Mouse (Mus musculus) gastrocnemius, postnatal 14 days (tissue): ENCODE results near the gene Gpr137b. TPM values are rescaled to one million over a fixed set of nuclear protein-coding genes. Genes with fewer than 3 reads are reported as not detected.
"Not testable (repeated sequence)": the region's sequence is repeated elsewhere in the genome, so short reads cannot be mapped to it uniquely, and the experiment has no call there.

Experiments used
- DNase-seq: peaks from one replicate; pipeline ENCODE4 v3.0.0; 2021; ENCODE audit warnings: mixed read lengths
- intact Hi-C: fragments of 180-260 bp; cut with DNase I; formaldehyde crosslinking; loops from one replicate; pipeline ENCODE4 v1.15.1; 2025; ENCODE audit warnings: low total_unique reads
- long read RNA-seq, 2 experiments: library from polyadenylated mRNA; stranded (forward); transcript quantifications; one replicate each; pipeline ENCODE4 v2.0.0; 2021
- total RNA-seq, 2 experiments: library from RNA; stranded (reverse); gene quantifications; 2 replicates each; pipeline ENCODE4 v1.2.3; 2021

Gene Gpr137b
- 1 to 10 TPM; 4.2 to 7.8 TPM for total RNA-seq
- long read RNA-seq, experiment 1, partial matches to known transcripts, result 0 of 6 reads
- long read RNA-seq, experiment 1, other reads (novel, unspliced or antisense), result 3 of 6 reads
- long read RNA-seq, experiment 2, transcript Gpr137b-201 (7 exons, 2,971 nt), result major isoform, 5 of 9 reads
- long read RNA-seq, experiment 2, partial matches to known transcripts, result 1 of 9 reads
- long read RNA-seq, experiment 2, other reads (novel, unspliced or antisense), result 1 of 9 reads

- intact Hi-C loops, result not testable (repeated sequence)
- peak; percentile 49 for DNase-seq
These were observed at the start of gene Gpr137b for GRCm38 (mm10) chr13:13393228-13394095. Gene Gpr137b, minus strand, starts transcription at chr13:13394014.

GRCm38 (mm10) chr13:13438112-13438953, 44.5 kb upstream of the Gpr137b start:
- DNase-seq, intact Hi-C loops: not testable (repeated sequence)

DNA sequence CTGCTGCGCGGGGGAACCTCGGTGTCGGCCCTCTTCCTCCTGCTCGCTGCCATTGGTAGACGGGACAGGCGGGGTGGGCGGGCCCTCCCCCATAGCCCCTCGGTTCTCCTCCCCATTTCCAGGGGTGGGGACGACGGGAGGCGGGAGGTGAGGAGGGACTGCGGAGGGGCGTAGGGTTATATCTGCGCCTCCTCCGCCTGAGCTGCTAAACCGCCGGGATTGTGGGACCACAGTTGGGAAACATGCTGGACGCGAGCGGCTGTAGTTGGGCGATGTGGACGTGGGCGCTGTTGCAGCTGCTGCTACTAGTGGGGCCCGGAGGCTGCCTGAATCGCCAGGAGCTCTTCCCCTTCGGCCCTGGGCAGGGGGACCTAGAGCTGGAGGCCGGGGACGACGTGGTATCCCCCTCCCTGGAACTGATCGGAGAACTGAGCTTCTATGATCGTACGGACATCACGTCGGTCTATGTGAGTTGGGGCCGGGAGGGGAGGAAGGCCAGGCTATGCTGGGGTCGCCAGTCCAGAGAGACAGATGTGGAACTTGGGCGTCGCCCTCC, 43.7 kb upstream of the Gpr137b start, which contains the start of gene Nid1:
TSS of gene Nid1 (plus strand) at position 92 of the 556 bp plus-strand sequence.
- intact Hi-C loops, result not testable (repeated sequence)

GRCm38 (mm10) chr13:13436161-13436560, 42.3 kb upstream of the Gpr137b start:
- DNase-seq, intact Hi-C loops: not testable (repeated sequence)

More for the DNA sequence above, 43.7 kb upstream of the Gpr137b start, which contains the start of gene Nid1:
- DNase-seq, result peak; percentile 34

GRCm38 (mm10) chr13:13423301-13423700, 29.5 kb upstream of the Gpr137b start:
- DNase-seq, intact Hi-C loops: not testable (repeated sequence)

GRCm38 (mm10) chr13:13418859-13419258, 25.0 kb upstream of the Gpr137b start:
- intact Hi-C loops, result loop anchor here (5.0 kb wide), 1 partner anchor 942 kb away; no protein-coding TSS in a partner anchor
- DNase-seq, result not testable (repeated sequence)

DNA sequence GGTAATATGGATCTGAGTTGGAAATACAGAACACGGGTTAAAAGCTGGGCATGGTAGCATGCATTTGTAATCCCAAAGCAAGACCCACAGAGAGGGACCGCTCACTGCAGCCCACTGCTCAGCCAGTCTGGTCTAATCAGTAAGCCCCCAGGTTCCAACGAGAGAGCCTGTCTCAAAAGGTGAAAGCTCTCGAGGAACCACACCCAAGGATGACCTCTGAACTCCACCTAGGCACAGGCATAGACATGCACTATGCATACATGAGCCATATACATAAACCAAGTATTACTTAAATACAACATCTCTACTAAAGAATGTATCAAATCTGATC, 22.2 kb upstream of the Gpr137b start:
- not testable (repeated sequence) for DNase-seq
- intact Hi-C loops, result loop anchor here (5.0 kb wide), 1 partner anchor 939 kb away; no protein-coding TSS in a partner anchor

- peak; percentile 34 for DNase-seq
These were observed 21.5 kb upstream of the Gpr137b start for GRCm38 (mm10) chr13:13415120-13416006.

DNA sequence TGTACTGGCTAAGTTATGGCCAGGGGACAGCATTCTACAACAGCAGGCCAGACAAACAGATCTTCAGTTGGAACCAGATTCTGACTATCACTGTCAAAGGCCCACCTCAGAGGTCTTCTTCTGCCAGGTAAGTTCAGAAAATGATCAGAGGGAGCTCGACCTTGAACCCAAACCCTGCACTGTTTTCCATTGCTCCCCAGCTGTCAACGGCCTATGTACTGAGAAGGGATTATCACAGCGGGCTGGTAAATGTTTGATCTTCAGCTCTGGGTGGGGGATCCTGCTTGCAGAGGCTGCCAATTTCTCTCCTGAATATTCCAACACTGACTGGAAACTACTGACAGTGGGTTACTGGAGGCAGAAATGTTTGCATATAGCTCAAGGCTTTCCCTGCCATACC, 20.4 kb upstream of the Gpr137b start:
- intact Hi-C loops, result no loop called here

More at GRCm38 (mm10) chr13:13415120-13416006, 21.5 kb upstream of the Gpr137b start:
- intact Hi-C loops, result loop anchor here (5.0 kb wide), 1 partner anchor 938 kb away; no protein-coding TSS in a partner anchor

DNA sequence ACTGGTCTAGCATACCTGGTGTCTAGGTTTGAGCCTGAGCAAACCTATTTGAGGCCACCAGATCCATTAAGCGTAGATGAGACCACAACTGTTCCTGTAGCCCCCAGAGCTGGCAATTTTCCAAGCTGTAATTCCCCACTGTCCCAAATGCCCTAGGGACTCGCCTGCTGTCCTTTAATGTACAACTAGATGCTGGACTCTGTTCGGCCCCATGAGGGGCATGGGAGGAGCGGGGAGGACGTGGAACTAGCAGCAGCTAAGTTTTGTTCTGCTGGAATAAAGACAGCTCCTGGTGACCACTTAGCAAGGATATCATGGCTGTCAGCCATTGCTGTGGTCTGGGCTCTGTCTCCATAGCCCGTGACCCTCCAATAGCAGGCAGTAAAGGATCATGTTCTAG, 11.7 kb upstream of the Gpr137b start:
- DNase-seq, intact Hi-C loops: not testable (repeated sequence)

More for the DNA sequence above, 20.4 kb upstream of the Gpr137b start:
- no peak for DNase-seq

- intact Hi-C loops, DNase-seq: not testable (repeated sequence)
These were observed 10.8 kb upstream of the Gpr137b start for GRCm38 (mm10) chr13:13404517-13405155.

DNA sequence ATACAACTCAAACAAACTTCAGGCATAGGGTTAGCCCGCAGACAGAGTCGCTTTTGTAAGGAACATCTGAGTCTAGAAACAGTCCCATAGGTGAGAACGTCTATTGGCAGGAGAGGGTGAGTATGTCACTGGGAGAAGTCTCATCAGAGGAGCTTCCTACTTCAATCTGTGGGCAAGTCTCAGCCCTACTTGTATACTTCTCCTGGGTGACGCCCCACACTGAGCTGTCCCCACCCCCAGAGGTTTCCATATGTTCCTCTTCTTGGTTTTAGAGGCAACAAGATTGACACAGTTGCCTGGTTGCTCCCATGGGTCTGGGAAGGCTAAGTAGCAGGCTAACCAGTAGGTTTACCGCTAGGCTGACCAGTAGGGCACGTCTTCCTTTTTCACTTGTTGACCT, 10.0 kb upstream of the Gpr137b start:
- intact Hi-C loops, DNase-seq: not testable (repeated sequence)

DNA sequence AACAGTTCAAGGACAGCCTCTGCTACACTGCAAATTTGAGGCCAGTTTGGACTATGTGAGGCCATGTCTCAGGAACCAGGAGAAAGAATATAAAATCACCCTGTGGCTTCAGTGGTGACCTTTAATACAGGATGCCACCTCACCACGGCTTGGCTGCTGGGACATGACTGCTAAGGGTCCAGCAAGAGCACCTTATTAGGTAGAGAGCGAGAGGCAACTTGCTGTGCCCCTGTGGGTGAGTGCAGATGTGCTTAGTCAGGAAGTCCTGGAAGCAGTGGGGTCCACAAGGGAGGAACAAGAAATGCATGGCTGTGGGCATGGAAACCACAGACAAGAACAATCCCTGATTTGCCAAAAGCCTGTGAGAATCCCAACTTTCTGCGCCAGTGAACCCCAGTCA, 9.6 kb upstream of the Gpr137b start:
- intact Hi-C loops, DNase-seq: not testable (repeated sequence)

DNA sequence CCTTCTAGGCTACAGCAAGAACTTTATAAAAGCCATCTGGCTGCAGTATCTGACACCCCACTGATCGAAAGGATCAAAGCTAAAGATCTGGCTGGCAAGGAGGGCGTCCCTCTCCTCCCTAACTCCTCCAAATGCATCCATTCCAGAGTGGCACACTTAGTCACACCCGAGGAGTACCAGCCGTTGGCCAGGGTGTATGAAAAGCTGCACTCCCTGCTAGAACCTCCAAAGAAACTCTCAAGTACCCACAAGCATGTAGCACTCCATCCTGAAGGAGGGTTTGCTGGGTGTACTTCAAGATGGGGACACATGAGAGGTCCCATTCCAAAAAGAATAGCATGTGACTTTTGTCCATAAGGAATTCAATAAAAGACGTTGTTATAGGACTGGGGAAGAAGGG, 9.0 kb upstream of the Gpr137b start:
- DNase-seq, intact Hi-C loops: not testable (repeated sequence)

- DNase-seq, intact Hi-C loops: not testable (repeated sequence)
These were observed 7.0 kb upstream of the Gpr137b start for GRCm38 (mm10) chr13:13400851-13401250.

- DNase-seq, result not testable (repeated sequence)
These were observed 232 bp upstream of the Gpr137b start for GRCm38 (mm10) chr13:13394096-13394395.

GRCm38 (mm10) chr13:13378168-13378859, 15.5 kb downstream of the Gpr137b start:
- DNase-seq, intact Hi-C loops: not testable (repeated sequence)

More at GRCm38 (mm10) chr13:13394096-13394395, 232 bp upstream of the Gpr137b start:
- intact Hi-C loops, result not testable (repeated sequence)
